Mouse (Mus musculus) bone marrow macrophage, adult 2 months (primary cell): ENCODE measurements around the gene Myrip. TPM values are rescaled to one million over a fixed set of nuclear protein-coding genes. Genes with fewer than 3 reads are reported as not detected.

Source experiments
- H3K27ac ChIP-seq: 2 replicates; pipeline ENCODE4 v1.5.1; 2012; ENCODE audit warnings: low read depth, low read length; ENCODE audit not compliant: insufficient read depth
- H3K4me1 ChIP-seq: 2 replicates; pipeline ENCODE4 v1.6.1; 2012; ENCODE audit warnings: low read length; ENCODE audit not compliant: control insufficient read depth, insufficient read depth
- H3K4me3 ChIP-seq: 2 replicates; pipeline ENCODE4 v1.5.1; 2012; ENCODE audit warnings: mild to moderate bottlenecking, low read length, moderate library complexity; ENCODE audit not compliant: insufficient read depth
- CTCF ChIP-seq: IDR thresholded peaks from 2 replicates; pipeline ENCODE4 v1.5.1; 2012; ENCODE audit warnings: low read depth, mild to moderate bottlenecking, low read length, moderate library complexity
- POLR2A ChIP-seq: IDR thresholded peaks from 2 replicates; pipeline ENCODE4 v1.6.1; 2012; ENCODE audit warnings: mild to moderate bottlenecking, low read depth, low read length, borderline replicate concordance
- polyA plus RNA-seq: library from polyadenylated mRNA; stranded (reverse); fragments of >200 nt; gene quantifications from 2 replicates; pipeline ENCODE4 v1.2.4, GENCODE M21; 2012; ENCODE audit not compliant: missing spikeins, insufficient read depth, insufficient read length

Gene Myrip
- polyA plus RNA-seq, 1 experiment, result not detected

DNA sequence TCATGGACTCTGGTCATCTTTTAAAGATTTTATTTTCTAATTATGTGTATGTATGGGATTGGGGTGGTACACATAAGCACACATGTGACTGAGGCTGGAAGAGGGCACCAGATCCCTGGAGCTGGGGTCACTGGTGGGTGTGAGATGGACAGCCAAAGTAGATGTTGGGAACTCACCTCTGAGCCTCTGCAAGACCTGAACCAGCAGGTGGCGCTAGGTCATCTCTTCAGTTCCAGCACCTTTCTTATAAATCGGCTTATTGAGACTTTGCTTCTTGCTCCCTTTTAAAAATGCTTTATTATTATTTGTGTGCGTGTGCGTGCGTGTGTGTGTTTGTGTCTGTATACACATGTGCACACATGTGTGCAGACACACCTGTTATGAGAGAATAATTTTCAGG lies 109.1 kb downstream of the Myrip start:
- Histone ChIP-seq H3K4me3 (no peak overlapping the region), H3K27ac (no peak overlapping the region), H3K4me1 (no peaks in the 10 kb centered on the region)
- TF ChIP-seq CTCF (peak; percentile 66), POLR2A (no peak)

DNA sequence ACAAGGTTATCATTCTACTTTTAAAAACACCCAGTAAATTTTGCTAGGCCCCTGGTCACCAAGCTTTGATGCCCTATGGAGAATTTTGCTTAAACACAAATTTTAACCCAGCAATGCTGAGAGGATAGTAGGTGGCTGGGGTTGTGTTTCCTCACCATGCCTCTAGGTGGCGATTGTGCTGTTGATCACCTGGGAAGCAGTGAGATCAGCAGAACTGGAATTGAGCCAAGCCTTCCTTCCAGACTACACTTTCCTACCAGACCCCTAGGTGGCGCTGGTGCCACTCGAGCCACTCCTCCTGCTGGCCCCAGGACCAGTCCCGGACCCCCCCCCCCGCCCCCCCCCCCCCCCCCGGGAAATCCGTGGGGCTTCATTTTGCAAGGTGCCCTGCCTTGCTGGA lies 114.2 kb downstream of the Myrip start:
- no peak overlapping the region for H3K4me3 ChIP-seq
- no peak for TF ChIP-seq POLR2A
- no peak for TF ChIP-seq CTCF

GRCm38 (mm10) chr9:120416151-120416550 lies 114.8 kb downstream of the Myrip start:
- Histone ChIP-seq H3K27ac (no peak overlapping the region), H3K4me1 (no peaks in the 10 kb centered on the region), H3K4me3 (no peak overlapping the region)
- TF ChIP-seq CTCF (no peak), POLR2A (no peak)

More for the DNA sequence above, 114.2 kb downstream of the Myrip start:
- H3K4me1 ChIP-seq, result no peaks in the 10 kb centered on the region
- no peak overlapping the region for H3K27ac ChIP-seq

GRCm38 (mm10) chr9:120416729-120417128 lies 115.4 kb downstream of the Myrip start:
- TF ChIP-seq POLR2A (no peak), CTCF (no peak)
- H3K27ac ChIP-seq, result no peak overlapping the region
- no peak overlapping the region for H3K4me3 ChIP-seq
- no peaks in the 10 kb centered on the region for H3K4me1 ChIP-seq

DNA sequence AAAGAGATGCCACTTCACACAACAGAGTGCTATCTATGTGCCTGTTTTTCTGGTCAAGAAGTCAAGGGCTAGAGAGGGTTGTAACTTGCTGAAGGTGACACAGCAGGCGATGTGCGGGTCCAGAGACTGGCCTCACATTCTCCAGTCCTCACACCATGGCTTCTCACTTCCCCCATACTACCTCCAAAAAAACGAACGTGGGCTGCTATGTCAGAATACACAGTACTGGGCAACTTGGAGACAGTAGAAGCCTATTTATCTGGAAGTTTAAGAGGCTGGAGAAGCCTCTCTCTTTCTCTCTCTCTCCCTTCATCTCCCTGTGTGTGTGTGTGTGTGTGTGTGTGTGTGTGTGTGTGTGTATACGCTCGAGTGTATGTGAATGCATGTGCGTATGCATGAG lies 117.3 kb downstream of the Myrip start:
- H3K4me1 ChIP-seq, result no peaks in the 10 kb centered on the region
- TF ChIP-seq CTCF (no peak), POLR2A (no peak)
- no peak overlapping the region for H3K4me3 ChIP-seq
- no peak overlapping the region for H3K27ac ChIP-seq

- no peak for TF ChIP-seq POLR2A
- TF ChIP-seq CTCF, result no peak
Measured at GRCm38 (mm10) chr9:120424567-120424966, 123.3 kb downstream of the Myrip start.

DNA sequence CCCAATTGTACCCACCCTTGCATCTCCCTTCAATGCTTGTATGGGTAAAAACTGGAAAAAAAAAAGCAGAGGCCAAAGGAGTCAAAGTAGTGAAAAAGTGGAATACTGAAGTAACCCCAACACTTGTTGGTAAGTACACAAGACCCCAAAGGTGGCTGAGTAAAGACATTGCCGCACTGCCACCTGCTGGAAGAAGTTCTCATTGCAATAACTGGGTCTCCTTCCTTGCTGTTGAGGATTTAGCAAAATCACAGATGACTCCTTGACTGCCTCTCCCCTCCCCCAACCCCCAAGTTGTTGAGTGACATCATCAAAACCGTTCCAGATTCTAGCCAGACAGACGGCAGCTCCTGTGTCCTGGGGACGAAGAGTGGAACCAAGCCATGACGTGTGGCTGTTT lies 124.5 kb downstream of the Myrip start:
- TF ChIP-seq CTCF (no peak), POLR2A (no peak)
- no peak overlapping the region for H3K4me3 ChIP-seq
- H3K27ac ChIP-seq, result no peak overlapping the region
- H3K4me1 ChIP-seq, result no peaks in the 10 kb centered on the region

More at GRCm38 (mm10) chr9:120424567-120424966, 123.3 kb downstream of the Myrip start:
- no peaks in the 10 kb centered on the region for H3K4me1 ChIP-seq
- no peak overlapping the region for H3K27ac ChIP-seq
- H3K4me3 ChIP-seq, result no peak overlapping the region

GRCm38 (mm10) chr9:120428181-120428580 lies 126.9 kb downstream of the Myrip start:
- Histone ChIP-seq H3K4me1 (no peaks in the 10 kb centered on the region), H3K27ac (no peak overlapping the region), H3K4me3 (no peak overlapping the region)
- TF ChIP-seq CTCF, result no peak
- TF ChIP-seq POLR2A, result no peak

DNA sequence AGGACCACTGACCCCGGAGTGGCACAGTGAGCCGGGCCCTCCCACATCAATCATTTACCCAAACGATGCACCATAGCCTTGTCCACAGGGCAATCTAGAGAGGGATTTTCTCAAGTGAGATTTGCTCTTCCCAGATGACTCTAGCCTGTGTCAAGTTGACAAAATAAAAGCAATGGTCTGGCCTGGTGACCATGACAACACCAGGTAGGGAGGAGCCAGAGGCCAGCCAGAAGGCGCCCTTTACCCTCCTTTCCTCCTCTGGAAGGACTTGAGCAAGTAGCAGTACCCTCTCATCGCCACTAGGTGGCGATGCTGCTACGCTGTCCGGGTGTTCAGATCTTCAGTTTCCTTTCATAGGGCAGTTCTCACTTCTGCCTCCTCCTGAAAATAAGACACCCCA lies 132.4 kb downstream of the Myrip start:
- H3K4me3 ChIP-seq, result no peak overlapping the region
- TF ChIP-seq POLR2A, result no peak
- peak; percentile 74 for TF ChIP-seq CTCF
- no peak overlapping the region for H3K27ac ChIP-seq
- no peaks in the 10 kb centered on the region for H3K4me1 ChIP-seq

DNA sequence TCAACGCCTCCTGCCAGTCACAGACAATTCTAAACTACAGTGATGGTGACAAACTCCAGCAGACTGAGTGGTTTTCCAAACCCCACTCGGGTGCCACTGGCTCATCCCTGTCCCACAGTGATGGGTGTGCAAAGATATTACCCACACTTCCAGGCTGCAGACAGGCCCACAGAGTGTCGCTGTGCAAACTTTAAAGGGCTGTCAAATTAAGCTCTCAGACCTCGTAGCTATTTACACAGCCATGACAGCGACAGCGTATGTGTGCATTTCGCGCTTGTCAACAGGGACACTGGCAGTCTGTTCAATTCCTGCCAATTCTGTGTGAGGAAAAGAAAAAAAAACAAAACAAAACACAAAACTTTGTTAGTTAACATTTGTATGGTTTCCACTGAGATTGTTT lies 134.5 kb downstream of the Myrip start:
- Histone ChIP-seq H3K27ac (no peak overlapping the region), H3K4me3 (no peak overlapping the region), H3K4me1 (no peaks in the 10 kb centered on the region)
- TF ChIP-seq CTCF (no peak), POLR2A (no peak)

- no peaks in the 10 kb centered on the region for H3K4me1 ChIP-seq
- no peak overlapping the region for H3K27ac ChIP-seq
- TF ChIP-seq CTCF, result no peak
- TF ChIP-seq POLR2A, result no peak
- no peak overlapping the region for H3K4me3 ChIP-seq
Measured at GRCm38 (mm10) chr9:120436854-120437253, 135.5 kb downstream of the Myrip start.
